Mouse (Mus musculus): ENCODE data around the gene Gckr.
A peak's percentile ranks its signal among the peaks of the same experiment; 100 is the strongest.

Gene Gckr

DNA sequence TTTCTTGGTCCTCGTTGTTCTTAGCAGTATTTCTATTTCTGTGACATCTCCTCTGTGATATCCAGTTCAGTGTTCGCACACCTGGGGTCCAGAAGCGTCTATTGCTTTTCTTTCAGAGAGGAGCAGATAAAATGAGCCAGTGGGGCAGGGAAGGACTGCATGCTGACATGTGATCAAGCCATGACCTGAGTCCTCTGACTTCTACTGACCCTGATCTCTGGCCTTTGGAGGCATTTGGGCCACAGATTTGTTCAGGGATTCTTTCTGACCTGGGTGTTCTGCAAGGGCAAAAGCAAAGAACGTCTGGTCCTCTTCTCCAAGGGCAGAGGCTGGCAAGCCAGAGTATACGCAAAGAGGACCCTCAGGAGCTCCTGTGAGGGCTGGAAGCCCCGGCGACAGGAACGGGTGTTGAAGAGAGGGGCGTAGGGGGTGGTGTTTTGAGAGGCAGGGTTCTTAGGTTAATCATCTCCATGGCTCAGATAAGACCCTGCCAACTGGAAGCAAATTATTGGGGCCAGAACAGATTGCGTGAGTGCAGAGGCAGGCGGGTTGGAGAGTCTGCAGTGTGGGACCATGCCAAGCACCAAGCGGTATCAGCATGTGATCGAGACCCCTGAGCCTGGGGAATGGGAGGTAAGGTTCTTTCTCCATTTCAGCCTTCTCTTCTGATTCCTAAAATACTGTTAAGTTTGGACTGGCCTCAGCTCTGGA is at the start of gene Gckr:
Gene Gckr, plus strand, starts transcription at position 397 of the 711 bp plus-strand sequence.
- DNase-seq (ENCODE audit: low spot score) = peak; percentile 76

- no peak for DNase-seq (ENCODE audit: low spot score)
Observed at GRCm38 (mm10) chr5:31250716-31251115, 46.5 kb upstream of the Gckr start.

GRCm38 (mm10) chr5:31251541-31252101 is 45.6 kb upstream of the Gckr start, which contains the start of gene Krtcap3:
Gene Krtcap3 (plus strand): TSS chr5:31251691.
- peak; percentile 78 for DNase-seq (ENCODE audit: low spot score)

DNA sequence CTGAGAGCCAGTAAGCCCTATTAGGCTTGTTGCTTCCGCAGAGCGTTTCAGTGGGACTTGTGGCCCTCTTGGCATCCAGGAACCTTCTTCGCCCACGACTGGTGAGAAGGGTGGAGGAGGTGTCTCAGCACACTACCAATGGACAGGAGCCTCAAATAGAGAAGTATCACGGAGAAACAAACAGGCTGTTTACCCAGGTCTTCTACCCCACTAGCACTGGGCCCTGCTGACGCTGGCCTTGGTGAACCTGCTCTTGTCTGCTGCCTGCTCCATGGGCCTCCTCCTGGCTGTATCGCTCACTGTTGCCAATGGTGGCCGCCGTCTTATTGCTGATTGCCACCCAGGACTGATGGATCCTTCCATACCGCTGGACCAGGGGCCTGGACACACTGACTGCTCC is 45.1 kb upstream of the Gckr start:
- peak; percentile 10 for DNase-seq (ENCODE audit: low spot score)

DNA sequence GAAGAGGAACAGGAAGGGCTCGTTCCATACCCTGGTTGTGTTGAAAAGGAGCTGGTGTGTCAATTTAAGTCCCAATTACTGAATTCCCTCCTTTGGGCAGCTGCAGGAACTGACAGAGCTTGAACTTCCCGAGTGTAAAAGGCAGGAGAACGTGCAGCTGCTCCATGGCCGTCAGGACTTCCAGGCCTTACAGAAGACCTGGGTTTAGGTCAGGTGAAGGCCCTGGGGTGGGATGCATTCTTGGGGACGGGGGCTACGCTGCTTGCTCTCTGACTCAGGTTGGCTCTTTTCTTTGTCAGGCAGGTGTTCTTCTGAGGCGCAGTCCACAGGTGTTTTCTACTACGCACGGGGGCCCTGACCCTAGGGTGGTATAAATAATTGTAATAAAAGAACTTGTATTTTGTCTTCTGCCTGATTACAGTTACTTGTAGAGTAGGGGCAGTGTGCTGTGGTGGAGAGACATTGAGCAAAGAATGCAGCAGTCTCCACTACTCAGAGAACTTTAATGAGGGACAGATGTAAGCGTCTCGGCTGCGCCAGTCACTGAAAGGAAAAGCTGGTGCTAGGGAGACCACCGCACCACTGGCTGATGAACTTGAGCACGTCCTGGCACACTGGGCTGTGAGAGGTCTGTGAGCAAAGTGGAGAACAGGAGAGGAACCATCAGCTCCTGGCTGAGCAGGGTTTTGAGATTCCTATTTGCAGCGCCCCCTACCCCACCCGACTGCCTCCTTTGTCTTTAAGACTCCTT is 44.3 kb upstream of the Gckr start:
- no peak for DNase-seq (ENCODE audit: low spot score)

GRCm38 (mm10) chr5:31253806-31254205 is 43.4 kb upstream of the Gckr start:
- no peak for DNase-seq (ENCODE audit: low spot score)

DNA sequence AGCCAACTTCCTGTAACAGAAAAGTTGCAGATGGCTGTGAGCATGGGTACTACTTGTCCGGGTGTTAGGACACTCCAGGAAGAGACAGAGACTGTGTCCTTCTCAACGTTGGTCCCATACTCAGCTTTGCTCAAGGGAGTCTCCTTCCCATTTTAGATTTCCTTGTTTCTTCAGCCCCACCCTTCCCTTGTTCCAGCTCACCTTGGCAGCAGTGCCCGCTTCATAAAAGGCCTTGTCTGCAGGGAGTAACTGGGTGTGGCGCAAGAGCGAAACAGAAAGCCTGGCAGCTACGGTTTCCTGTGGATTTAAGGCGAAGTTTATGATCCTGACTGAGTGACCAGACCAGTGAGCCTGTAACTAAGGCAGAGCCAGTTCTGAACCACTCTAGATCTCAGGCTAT is 42.8 kb upstream of the Gckr start:
- no peak for DNase-seq (ENCODE audit: low spot score)

DNA sequence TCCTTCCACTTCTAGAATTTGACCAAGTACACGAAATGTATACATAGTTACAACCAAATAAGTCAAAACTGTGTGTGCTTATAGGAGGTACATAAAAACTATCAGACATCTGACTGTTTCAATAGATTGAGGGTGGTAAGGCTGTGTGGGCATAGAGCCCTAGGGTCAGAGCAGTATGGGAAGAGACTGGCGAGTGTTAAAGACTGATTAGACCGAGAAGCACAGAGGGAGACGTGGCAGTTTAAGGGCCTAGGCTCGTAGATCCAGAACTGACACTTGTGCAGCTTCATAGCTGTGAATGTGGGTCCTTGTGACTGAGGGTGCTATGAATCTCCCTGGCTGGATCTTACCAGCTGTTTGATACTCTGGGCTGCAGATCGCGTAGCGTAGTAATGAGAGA is 42.3 kb upstream of the Gckr start:
- DNase-seq (ENCODE audit: low spot score) = no peak

DNA sequence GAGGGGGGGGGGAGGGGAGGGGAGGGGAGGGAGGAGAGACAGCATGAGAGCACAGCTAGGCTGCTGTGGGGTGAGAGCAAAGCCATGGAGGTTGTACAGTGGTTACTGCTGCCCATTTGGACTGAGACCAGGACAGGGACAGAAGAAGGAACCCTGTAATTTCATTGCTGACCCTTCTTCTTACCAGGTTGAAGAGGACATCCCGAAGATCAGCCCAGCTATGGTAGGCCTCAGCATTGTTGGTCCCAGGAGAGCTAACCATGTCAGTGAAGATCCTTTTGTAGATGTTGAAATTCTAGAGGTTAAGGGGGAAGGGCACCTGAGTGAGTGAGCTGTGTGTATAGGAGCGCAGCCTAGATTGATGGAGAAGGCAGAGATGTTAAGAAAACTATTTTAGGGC is 41.9 kb upstream of the Gckr start:
- no peak for DNase-seq (ENCODE audit: low spot score)

- no peak for DNase-seq (ENCODE audit: low spot score)
Observed at GRCm38 (mm10) chr5:31255971-31256370, 41.3 kb upstream of the Gckr start.

DNA sequence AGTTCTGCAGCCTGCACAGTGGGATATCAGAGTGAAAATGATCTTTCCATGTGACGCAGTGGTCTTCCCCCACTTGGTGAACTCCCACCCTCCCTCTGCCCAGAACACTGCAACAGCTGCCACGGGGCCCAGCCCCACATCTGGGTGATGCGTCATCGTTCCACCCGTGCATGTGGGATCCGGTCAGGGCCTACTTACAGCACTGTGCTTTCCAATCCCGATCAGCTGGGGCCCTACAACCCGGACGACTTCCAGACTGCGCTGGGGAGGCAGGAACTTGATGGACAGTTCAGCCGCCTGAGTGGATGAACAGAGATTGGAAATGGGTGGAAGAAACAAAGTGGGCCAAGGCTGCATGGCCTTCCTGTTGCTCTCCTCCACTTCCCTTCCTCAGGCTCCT is 39.6 kb upstream of the Gckr start:
- DNase-seq (ENCODE audit: low spot score) = no peak

- no peak for DNase-seq (ENCODE audit: low spot score)
Observed at GRCm38 (mm10) chr5:31266101-31266500, 31.1 kb upstream of the Gckr start.

GRCm38 (mm10) chr5:31267686-31268085 is 29.6 kb upstream of the Gckr start:
- DNase-seq (ENCODE audit: low spot score) = no peak

GRCm38 (mm10) chr5:31273018-31273417 is 24.2 kb upstream of the Gckr start:
- no peak for DNase-seq (ENCODE audit: low spot score)

GRCm38 (mm10) chr5:31279245-31279988 is 17.8 kb upstream of the Gckr start:
- no peak for DNase-seq (ENCODE audit: low spot score)

DNA sequence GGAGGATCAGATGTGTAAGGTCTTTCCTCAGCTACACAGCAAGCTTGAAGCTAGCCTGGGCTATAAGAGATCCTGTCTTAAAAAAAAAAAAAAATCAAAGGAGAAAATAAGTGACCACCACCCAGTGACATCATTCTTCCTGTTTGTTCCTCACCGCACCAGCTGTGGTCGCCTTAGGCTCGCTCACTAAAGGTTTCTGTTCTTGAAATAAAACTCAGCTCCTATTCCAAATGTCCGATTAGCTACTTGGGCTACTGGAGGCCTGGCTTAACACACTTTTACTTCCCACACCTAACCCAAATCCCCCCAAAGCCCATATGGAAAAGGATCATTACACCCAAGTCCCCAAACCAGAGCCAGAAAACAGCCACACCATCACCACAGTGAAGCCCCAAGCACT is 9.0 kb upstream of the Gckr start:
- no peak for DNase-seq (ENCODE audit: low spot score)

- no peak for DNase-seq (ENCODE audit: low spot score)
Observed at GRCm38 (mm10) chr5:31288655-31289054, 8.6 kb upstream of the Gckr start.

- DNase-seq (ENCODE audit: low spot score) = no peak
Observed at GRCm38 (mm10) chr5:31289626-31290230, 7.5 kb upstream of the Gckr start.

- peak; percentile 95 for DNase-seq (ENCODE audit: low spot score)
Observed at GRCm38 (mm10) chr5:31290521-31291360, 6.5 kb upstream of the Gckr start, which contains the start of gene Ift172. Gene Ift172 (minus strand): TSS chr5:31291116.

DNA sequence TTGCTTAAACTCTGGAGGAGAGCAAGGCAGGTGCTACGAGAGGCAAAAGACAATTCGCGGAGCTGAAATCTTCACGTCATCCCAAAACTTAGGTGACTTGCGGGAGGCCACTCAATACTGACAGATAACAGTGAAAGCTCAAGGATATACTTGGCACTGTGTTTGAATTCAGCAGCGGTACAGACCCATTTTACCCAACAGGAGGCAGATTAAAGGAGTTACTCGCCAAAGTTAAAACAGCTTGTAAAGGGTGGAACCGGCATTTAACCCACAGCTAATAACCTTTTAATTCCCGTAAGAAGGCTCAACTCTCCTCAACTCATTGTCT is 5.9 kb upstream of the Gckr start:
- no peak for DNase-seq (ENCODE audit: low spot score)

DNA sequence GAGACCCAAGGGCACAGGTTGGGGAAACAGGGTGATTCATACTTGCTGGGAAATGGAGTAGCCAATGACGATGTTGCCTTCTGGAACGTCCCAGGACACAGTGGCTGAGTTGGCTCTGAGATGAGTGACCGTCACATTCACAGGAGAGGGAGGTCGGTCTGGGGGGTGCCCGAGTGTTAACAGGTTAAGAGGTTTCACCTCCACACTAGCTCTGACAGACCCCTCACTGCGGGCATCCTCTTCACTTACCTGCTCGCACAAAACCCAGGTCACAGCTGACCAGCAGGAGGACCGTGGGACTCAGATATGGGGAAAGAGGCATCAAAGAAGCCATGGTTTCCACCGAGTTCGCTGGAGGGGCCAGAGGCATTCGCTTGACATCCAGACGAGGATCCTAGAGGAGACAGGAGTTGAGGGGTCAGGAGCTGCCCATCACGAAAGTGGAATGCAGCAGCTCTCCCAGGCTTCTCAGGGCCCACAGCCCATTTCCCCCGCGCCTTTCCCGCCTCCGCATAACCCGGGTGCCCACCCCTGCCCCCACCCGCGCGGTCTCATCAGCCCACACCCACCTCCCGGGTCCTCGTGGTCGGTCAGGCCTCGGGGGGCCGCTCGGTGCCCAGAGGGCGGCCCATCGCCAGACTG is 2.2 kb upstream of the Gckr start:
- DNase-seq (ENCODE audit: low spot score) = no peak
